In the genomic region with DNA sequence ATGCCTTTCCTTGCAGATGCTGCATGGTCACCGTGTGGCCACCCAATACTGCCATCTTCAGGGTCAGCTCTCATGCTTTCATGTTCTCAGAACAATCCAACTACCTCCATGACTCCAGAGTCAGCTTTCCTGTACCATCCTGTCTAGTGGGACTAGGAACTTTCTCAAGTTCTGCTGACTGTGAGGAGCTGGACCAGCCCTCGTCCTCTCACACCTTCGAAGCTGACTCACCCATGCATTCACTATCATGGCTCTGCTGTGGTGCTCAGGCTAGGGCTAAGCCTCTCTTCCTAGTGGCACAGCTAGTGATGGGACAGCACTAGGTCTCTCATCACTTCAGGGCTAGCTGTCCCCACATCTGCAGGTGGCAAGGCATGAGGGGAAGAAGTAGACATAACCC, we compare ENCODE assay signal across 1 mouse cellular context.
TF ChIP-seq lines count a peak whose summit lies in the region.

No protein-coding gene starts in this region.

TF ChIP-seq in CH12.LX, 34 proteins besides CTCF, POLR2A, EP300 and RAD21 (continued from another document):
- no peak for TF ChIP-seq MAFK (IDR thresholded peaks at IDR 0.05; ENCODE audit: insufficient replicate concordance, low read length)
- TF ChIP-seq MXI1 (IDR thresholded peaks at IDR 0.05; ENCODE audit: low read depth, low read length), result no peak
- TF ChIP-seq BHLHE40 (IDR thresholded peaks at IDR 0.05; ENCODE audit: low read depth, low read length), result no peak
- TF ChIP-seq TCF12 (IDR thresholded peaks at IDR 0.05; ENCODE audit: low read depth, low read length), result no peak
- no peak for TF ChIP-seq UBTF (IDR thresholded peaks at IDR 0.05; ENCODE audit: low read depth, low read length)
- no peak for TF ChIP-seq USF1 (IDR thresholded peaks at IDR 0.05; ENCODE audit: low read depth, low read length)
